Mouse (Mus musculus) midbrain, embryonic 15.5 days (tissue): ENCODE measurements at regions not wholly inside any gene's neighbourhood (a gene's known extent, or its start where the extent isn't known, plus 50 kb on each side); places are given as distances from the start of the nearest gene placed in this dataset.
A peak's percentile ranks its signal among the peaks of the same experiment; 100 is the strongest.

ENCODE experiments used
- ATAC-seq: fragments of 200-750 bp; cut with Nextera tagmentation; replicated peaks from 2 replicates; pipeline ENCODE4 v1.8.0; 2017; ENCODE audit warnings: moderate TSS enrichment
- H3K27ac ChIP-seq: fragments of 300-500 bp; sonication (generic); 2 replicates; pipeline ENCODE4 v1.5.1; 2015; ENCODE audit warnings: mild to moderate bottlenecking, inconsistent platforms
- H3K27me3 ChIP-seq: fragments of 300-500 bp; sonication (generic); replicated peaks from 2 replicates; pipeline ENCODE4 v1.6.1; 2015; ENCODE audit warnings: inconsistent platforms
- H3K36me3 ChIP-seq: fragments of 300-500 bp; sonication (generic); replicated peaks from 2 replicates; pipeline ENCODE4 v1.6.1; 2015; ENCODE audit warnings: inconsistent platforms
- H3K4me1 ChIP-seq: fragments of 300-500 bp; sonication (generic); 2 replicates; pipeline ENCODE4 v1.6.1; 2015; ENCODE audit warnings: inconsistent platforms
- H3K4me2 ChIP-seq: fragments of 300-500 bp; sonication (generic); 2 replicates; pipeline ENCODE4 v1.6.1; 2015; ENCODE audit warnings: inconsistent platforms, mild to moderate bottlenecking, moderate library complexity
- H3K4me3 ChIP-seq: fragments of 300-500 bp; sonication (generic); 2 replicates; pipeline ENCODE4 v1.5.1; 2015; ENCODE audit warnings: mild to moderate bottlenecking, inconsistent platforms
- H3K9ac ChIP-seq: fragments of 300-500 bp; sonication (generic); 2 replicates; pipeline ENCODE4 v1.6.1; 2015; ENCODE audit warnings: mild to moderate bottlenecking, inconsistent platforms
- H3K9me3 ChIP-seq: fragments of 300-500 bp; sonication (generic); 2 replicates; pipeline ENCODE4 v1.6.1; 2016; ENCODE audit warnings: inconsistent platforms
- WGBS: fragments of 180-500 bp; shearing (Covaris S2); methylation state at CpG from one replicate; pipeline ENCODE4 v1.1.7; 2015; ENCODE audit warnings: mixed read lengths; 5-methylcytosine and 5-hydroxymethylcytosine counted together

DNA sequence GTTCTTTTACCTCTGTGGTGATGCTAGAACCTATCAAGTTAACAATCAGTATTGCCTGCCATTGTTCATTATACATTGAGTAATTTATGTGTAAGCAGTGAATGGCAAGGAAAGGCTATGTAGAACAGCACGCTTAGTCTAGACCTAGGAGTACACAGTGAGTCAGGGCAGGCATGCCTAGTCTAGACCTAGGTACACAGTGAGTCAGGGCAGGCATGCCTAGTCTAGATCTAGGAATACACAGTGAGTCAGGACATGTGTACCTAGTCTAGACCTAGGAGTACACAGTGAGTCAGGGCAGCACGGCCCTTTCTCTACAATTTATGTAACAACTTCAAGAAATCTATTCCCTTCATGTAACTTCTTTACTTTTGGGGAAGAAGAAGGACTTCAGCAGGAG is 347.2 kb downstream of the Tmem232 start:
- Histone ChIP-seq H3K27ac (no peak overlapping the region), H3K4me3 (no peak overlapping the region), H3K9ac (no peak overlapping the region), H3K9me3 (no peaks in the 10 kb centered on the region), H3K4me2 (no peak overlapping the region), H3K36me3 (no peaks in the 10 kb centered on the region), H3K4me1 (no peaks in the 10 kb centered on the region), H3K27me3 (no peaks in the 10 kb centered on the region)
- no peak for ATAC-seq
- WGBS = 88% methylated on average over 2 of the region's 2 CpGs

DNA sequence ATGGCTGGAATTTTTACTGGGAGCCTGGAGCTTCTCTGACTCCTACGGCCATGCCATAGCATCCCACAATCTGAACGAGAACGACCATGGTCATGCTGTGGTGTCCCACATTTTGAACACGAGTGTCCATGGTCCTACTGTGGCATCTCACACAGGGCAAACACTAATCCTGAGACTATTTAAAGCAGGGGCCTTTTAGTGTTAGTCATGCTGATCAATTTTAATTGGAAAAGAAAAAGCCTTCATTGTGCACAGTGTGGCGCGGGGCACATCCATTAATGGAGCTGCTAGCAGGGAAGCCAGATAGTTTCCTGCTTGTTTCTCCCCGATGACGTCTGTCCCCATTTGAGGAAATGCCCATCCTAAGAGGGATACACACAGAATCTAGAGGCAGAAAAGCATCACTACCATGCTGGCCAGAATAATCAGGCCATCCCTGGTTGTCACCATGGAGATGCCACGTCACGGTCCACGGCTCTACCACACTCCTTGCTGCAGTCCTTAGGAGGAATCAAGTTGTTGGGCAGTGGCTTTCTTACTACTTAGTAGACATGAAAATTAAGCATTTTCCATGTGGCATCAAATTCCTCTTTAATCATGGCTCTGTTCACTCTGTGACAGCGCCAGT is 348.0 kb downstream of the Tmem232 start:
- Histone ChIP-seq H3K27ac (no peak overlapping the region), H3K4me1 (no peaks in the 10 kb centered on the region), H3K36me3 (no peaks in the 10 kb centered on the region), H3K27me3 (no peaks in the 10 kb centered on the region), H3K9me3 (no peaks in the 10 kb centered on the region), H3K9ac (no peak overlapping the region), H3K4me3 (no peak overlapping the region), H3K4me2 (no peak overlapping the region)
- 66% methylated on average over 12 of the region's 12 CpGs for WGBS
- 0 out of 2 replicates have a peak, but pooled peaks have one; percentile 45 for ATAC-seq

DNA sequence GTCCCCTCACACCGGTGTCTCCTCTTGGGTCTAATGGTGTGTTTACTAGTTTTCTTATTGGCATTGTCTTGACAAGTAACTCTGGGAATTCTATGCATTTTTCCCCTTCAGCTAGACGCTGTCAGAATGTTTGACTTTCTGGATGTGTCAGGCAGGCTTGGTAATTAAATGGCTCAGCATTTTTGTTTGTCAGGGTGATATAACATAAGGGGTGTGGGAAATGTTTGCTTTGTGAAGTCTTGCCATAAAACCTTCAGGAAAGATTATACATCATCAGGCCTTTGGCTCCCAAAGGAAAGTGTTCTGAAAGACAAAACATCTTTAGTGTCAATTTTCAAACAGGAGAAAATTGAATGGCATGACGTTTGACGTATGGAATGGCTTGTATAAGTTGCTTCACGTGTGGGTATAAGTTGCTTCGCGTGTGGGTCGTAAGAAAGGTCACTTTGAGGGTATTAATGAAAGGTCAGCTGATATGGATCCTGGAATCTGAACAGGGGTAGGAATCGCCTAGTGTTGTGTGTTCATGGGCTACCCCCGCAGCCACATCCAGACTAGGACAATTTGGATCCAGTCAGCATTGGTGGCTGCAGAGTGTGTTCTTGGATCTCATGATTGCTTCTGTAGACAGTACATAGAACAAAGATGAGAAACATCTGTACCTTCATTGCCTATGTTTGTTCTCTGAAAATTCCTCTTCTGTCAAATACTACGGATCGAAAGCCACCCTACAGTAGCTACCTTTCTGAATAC is 349.6 kb downstream of the Tmem232 start:
- H3K4me1 ChIP-seq = no peaks in the 10 kb centered on the region
- 79% methylated on average over 12 of the region's 12 CpGs for WGBS

DNA sequence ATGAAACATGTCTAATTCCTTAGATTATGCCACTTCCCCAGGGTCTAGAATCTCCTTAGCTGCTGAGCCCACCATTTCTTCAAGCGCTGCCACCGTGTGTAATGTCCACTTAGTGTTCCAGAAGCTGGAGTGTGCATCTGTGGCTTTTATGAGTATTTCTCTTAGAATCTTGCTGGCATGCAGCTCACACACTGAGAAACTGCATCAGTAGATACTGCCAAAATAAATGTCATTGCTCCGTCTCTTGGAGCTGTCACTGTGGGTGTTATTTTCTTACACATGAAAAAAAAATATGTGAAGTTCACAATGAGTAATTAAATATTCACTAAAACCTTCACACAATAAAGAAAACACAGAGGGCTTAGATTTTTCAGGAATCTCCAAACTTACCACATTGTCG is 345.3 kb upstream of the 4930583I09Rik start:
- no peak overlapping the region for H3K9ac ChIP-seq
- H3K4me3 ChIP-seq = no peak overlapping the region
- 76% methylated on average over 4 of the region's 4 CpGs for WGBS
- no peaks in the 10 kb centered on the region for H3K27me3 ChIP-seq
- no peaks in the 10 kb centered on the region for H3K9me3 ChIP-seq
- no peak overlapping the region for H3K4me2 ChIP-seq
- H3K4me1 ChIP-seq = peaks cover 3% of the 10 kb centered on the region; the same call in 1 of the 2 replicates
- H3K27ac ChIP-seq = no peak overlapping the region
- no peak for ATAC-seq
- H3K36me3 ChIP-seq = no peaks in the 10 kb centered on the region

More for the DNA sequence above, 349.6 kb downstream of the Tmem232 start:
- no peak overlapping the region for H3K4me2 ChIP-seq
- no peak overlapping the region for H3K27ac ChIP-seq
- H3K27me3 ChIP-seq = no peaks in the 10 kb centered on the region
- H3K36me3 ChIP-seq = no peaks in the 10 kb centered on the region
- H3K4me3 ChIP-seq = no peak overlapping the region
- H3K9ac ChIP-seq = no peak overlapping the region
- ATAC-seq = no peak
- H3K9me3 ChIP-seq = no peaks in the 10 kb centered on the region

DNA sequence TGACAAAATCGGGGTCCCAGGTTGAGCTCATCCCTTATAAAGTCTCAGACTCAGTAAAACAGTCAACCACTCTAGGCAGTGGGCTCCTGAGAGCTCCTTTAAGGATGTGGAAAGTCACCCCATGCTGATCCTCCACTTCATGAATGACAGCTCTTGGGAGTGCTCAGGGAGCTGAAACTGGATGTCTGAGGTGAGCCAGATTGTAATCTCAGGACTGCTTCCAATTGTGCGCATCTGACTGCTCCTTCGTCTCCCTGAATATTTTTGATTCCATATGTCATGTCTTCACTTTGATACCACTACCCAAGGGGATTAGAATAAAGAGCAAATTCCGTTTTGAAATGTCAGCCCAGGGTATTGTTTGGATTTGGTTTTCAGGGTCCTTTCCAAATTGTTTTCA is 339.9 kb upstream of the 4930583I09Rik start:
- H3K36me3 ChIP-seq = no peaks in the 10 kb centered on the region
- no peak overlapping the region for H3K9ac ChIP-seq
- WGBS = 55% methylated on average over 4 of the region's 4 CpGs
- peaks cover 5% of the 10 kb centered on the region for H3K4me1 ChIP-seq
- H3K27ac ChIP-seq = no peak overlapping the region
- no peak for ATAC-seq
- H3K4me2 ChIP-seq = no peak overlapping the region
- H3K9me3 ChIP-seq = no peaks in the 10 kb centered on the region
- no peak overlapping the region for H3K4me3 ChIP-seq
- H3K27me3 ChIP-seq = no peaks in the 10 kb centered on the region

DNA sequence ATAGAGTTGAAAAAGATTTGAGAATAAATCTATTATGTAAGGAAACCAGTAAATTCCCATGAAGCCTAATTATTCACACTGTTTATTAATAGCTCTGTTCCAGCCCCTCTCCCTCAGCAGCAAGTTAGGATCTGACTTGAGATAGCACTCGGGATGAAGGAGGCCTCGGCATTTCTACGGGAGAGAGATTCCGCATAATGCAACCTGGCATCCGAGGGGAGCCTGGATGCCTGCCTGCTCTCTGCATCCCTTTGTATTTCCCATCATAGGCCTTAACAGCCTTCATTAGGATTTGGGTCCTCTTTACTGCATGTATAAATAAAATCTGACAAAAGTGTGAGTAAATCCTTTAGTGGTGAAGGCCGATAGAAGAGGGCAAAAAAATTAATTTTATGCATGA is 338.2 kb upstream of the 4930583I09Rik start:
- H3K27me3 ChIP-seq = no peaks in the 10 kb centered on the region
- H3K27ac ChIP-seq = 0 out of 2 replicates have a peak overlapping the region, but pooled peaks have one; percentile 53
- H3K9me3 ChIP-seq = no peaks in the 10 kb centered on the region
- H3K36me3 ChIP-seq = no peaks in the 10 kb centered on the region
- H3K4me2 ChIP-seq = no peak overlapping the region
- H3K9ac ChIP-seq = no peak overlapping the region
- peaks cover 4% of the 10 kb centered on the region for H3K4me1 ChIP-seq
- WGBS = 37% methylated on average over 6 of the region's 6 CpGs
- H3K4me3 ChIP-seq = no peak overlapping the region
- ATAC-seq = peak; percentile 29; the same call in 1 of the 2 replicates

DNA sequence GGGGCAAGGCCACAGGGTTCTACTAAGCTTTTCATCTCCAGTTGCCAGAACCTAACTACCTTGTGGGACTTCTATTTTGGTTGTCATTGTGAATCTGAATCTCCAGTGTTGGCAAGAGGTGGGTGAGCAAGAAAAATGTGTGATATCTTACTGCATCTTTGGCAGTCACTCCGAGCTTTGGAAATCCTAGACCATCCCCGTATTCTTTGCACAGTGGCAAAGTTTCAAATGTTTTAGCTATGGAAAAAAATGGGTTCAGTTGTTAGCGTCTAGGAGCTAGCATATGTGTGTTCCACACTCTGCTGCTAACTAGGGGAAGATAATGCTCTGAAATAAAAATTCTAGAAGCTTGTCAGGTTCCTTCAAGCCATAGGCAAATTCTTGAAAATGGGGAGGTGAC is 337.4 kb upstream of the 4930583I09Rik start:
- H3K4me3 ChIP-seq = no peak overlapping the region
- H3K4me1 ChIP-seq = peaks cover 4% of the 10 kb centered on the region; the same call in 1 of the 2 replicates
- ATAC-seq = no peak
- WGBS = 94% methylated on average over 3 of the region's 3 CpGs
- no peaks in the 10 kb centered on the region for H3K27me3 ChIP-seq
- H3K27ac ChIP-seq = no peak overlapping the region
- no peaks in the 10 kb centered on the region for H3K9me3 ChIP-seq
- H3K36me3 ChIP-seq = no peaks in the 10 kb centered on the region
- no peak overlapping the region for H3K4me2 ChIP-seq
- H3K9ac ChIP-seq = no peak overlapping the region

DNA sequence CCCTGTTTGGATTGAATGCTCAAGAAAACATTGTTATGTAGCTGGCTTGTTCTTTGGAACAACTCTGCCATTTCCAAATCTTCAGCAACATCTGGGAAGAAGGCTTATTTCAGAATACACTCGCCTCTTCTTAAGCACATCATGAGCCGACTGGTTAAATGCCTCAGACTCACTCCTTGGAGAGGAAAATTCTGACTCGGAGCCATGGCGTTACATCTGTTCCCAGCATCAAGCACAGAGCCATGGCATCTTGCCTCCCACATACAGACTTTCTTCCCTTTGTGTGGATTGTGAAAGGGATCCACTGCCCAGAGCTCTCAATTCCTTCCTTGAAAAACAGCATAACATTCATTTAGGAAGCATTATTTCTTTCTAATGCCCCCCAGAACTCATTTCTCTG is 334.8 kb upstream of the 4930583I09Rik start:
- H3K4me1 ChIP-seq = peaks cover 4% of the 10 kb centered on the region; the same call in 1 of the 2 replicates
- peak overlapping the region; percentile 74 for H3K27ac ChIP-seq
- H3K4me3 ChIP-seq = no peak overlapping the region
- no peak for ATAC-seq
- H3K36me3 ChIP-seq = no peaks in the 10 kb centered on the region
- no peak overlapping the region for H3K4me2 ChIP-seq
- no peaks in the 10 kb centered on the region for H3K27me3 ChIP-seq
- 26% methylated on average over 4 of the region's 4 CpGs for WGBS
- H3K9me3 ChIP-seq = no peaks in the 10 kb centered on the region
- no peak overlapping the region for H3K9ac ChIP-seq

DNA sequence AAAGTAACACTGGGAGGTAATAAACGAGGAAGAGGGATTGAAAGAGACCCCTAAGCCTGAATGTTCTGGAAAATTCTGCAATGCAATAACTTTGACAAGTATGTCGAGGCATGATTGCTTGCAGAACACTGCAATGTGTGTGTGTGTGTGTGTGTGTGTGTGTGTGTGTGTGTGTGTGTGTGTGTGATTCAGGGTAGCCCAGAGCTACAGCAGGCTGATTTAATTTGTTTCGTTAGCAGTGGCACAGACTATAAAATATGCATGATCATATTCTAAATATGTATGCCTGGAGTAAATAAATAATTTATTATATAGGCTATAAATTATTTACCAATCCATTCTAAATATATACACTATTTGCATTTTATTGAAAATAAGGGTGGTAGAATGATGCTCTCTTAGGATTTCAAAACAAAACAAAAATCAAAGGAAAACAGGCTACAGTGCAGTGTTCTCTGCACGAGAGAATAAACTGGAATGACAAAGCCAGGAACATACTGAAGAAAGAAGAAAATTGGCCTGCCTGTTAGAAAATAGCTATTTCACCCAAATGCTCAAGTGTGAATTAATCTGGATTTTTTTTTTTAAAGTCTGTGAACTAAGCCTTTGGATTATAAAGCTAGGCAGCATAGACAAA is 334.2 kb upstream of the 4930583I09Rik start:
- Histone ChIP-seq H3K27ac (0 out of 2 replicates have a peak overlapping the region, but pooled peaks have one; percentile 74), H3K4me2 (no peak overlapping the region), H3K27me3 (no peaks in the 10 kb centered on the region), H3K9ac (no peak overlapping the region), H3K9me3 (no peaks in the 10 kb centered on the region), H3K4me1 (peaks cover 4% of the 10 kb centered on the region; the same call in 1 of the 2 replicates), H3K36me3 (no peaks in the 10 kb centered on the region), H3K4me3 (no peak overlapping the region)
- peak; percentile 85; the same call in 1 of the 2 replicates for ATAC-seq
- 53% methylated on average over 4 of the region's 4 CpGs for WGBS

DNA sequence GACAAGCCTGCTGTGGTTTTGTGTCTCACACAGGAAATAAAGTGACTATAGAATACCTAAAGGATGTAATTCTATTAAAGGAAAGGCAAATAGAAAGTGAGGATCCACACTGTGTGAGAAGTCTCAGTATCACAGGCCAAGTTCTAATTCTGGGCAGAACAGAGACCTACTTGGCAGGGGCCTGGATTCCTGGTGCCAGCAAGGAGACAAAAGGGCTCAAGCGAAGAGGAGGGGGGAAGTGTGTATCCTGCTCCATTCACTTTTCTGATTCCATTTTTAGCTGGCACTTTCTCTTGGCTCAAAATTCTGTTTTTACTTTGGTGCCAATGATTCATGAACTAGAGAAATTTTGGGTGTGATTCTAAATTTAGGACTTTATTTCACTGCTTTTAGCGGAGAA is 310.5 kb upstream of the 4930583I09Rik start:
- Histone ChIP-seq H3K4me2 (no peak overlapping the region), H3K4me1 (no peaks in the 10 kb centered on the region), H3K36me3 (no peaks in the 10 kb centered on the region), H3K27ac (no peak overlapping the region), H3K27me3 (no peaks in the 10 kb centered on the region), H3K9ac (no peak overlapping the region), H3K9me3 (no peaks in the 10 kb centered on the region), H3K4me3 (no peak overlapping the region)
- ATAC-seq = 0 out of 2 replicates have a peak, but pooled peaks have one; percentile 48
- WGBS = 63% methylated on average over 2 of the region's 2 CpGs

DNA sequence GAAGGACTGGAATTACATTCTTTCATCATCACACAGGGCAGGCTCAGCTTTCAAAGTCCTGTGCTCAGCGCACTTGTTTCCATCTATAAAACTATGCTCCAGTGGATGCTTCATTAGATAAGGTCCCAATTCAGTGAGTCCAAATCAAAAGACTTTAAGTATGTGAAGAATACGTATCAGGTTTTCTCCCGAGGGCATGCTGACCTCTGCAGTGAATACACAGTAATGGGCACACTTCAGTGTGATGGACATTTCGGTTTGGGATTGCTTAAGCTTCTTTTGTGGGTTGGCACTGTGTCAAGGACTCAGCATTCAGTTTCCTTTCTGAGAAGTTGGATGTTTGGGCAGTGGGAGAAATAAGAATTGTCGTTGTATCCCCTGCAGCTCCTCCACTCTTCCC is 278.8 kb upstream of the 4930583I09Rik start:
- H3K27me3 ChIP-seq = no peaks in the 10 kb centered on the region
- H3K4me2 ChIP-seq = no peak overlapping the region
- H3K36me3 ChIP-seq = no peaks in the 10 kb centered on the region
- no peak overlapping the region for H3K4me3 ChIP-seq
- no peak overlapping the region for H3K27ac ChIP-seq
- no peak overlapping the region for H3K9ac ChIP-seq
- WGBS = 74% methylated on average over 5 of the region's 5 CpGs
- H3K4me1 ChIP-seq = no peaks in the 10 kb centered on the region
- H3K9me3 ChIP-seq = no peaks in the 10 kb centered on the region
- no peak for ATAC-seq

DNA sequence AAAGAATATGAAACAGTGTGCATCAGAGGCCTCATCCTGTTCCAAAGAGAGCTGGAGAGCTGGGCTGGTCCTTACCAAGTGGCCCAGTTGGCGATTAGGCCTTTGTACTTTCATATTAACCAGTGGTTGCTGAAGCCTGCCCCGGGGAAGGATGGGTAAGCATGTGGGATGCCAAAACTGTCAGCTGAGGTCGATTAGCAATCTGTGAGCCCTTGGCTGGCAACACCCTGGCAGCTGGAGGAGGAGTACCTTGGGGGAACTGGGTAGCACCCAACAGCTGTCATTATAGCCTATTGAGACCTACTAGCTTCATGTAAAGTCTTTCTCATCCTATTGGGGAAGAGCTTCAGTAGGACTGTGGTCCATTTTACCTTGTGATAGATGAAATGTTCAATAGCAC is 277.2 kb upstream of the 4930583I09Rik start:
- no peak for ATAC-seq
- H3K27me3 ChIP-seq = no peaks in the 10 kb centered on the region
- no peak overlapping the region for H3K4me2 ChIP-seq
- H3K9me3 ChIP-seq = no peaks in the 10 kb centered on the region
- H3K4me3 ChIP-seq = no peak overlapping the region
- 75% methylated on average over 3 of the region's 3 CpGs for WGBS
- H3K9ac ChIP-seq = no peak overlapping the region
- no peak overlapping the region for H3K27ac ChIP-seq
- H3K36me3 ChIP-seq = no peaks in the 10 kb centered on the region
- H3K4me1 ChIP-seq = no peaks in the 10 kb centered on the region
